Mouse (Mus musculus) megakaryocyte, embryonic 14.5 days (primary cell): ENCODE data around the gene Mob3a.

Experiments used
- FLI1 ChIP-seq: IDR thresholded peaks from 2 replicates; pipeline ENCODE4 v1.6.1; 2012; ENCODE audit warnings: low read length, inconsistent platforms, mixed read lengths
- GATA1 ChIP-seq: IDR thresholded peaks from 3 replicates; pipeline ENCODE4 v1.6.1; 2012; ENCODE audit warnings: mixed read lengths, low read length, inconsistent platforms, borderline replicate concordance

DNA sequence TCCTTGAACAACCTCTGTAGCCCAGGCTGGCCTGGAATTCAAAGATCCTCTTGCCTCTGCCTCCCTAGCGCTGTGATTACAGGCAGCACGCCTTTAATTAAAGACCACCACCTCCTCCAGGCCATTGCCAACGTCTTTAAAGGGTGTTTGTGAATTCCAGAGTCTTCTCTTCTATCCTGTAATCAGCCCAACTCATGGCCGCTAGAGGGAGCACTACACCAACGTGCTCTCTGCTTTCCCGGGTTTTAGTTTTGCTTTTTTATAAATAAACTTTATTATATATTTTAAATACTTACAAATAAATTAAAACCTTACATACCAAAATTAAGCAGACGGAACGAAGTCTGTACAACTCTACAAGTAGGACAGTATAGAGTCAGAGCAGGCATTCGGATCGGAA, 42.6 kb downstream of the Mob3a start:
- no peak for TF ChIP-seq FLI1
- no peak for TF ChIP-seq GATA1
